Mouse (Mus musculus): ENCODE data around the gene Rpl19.

DNA sequence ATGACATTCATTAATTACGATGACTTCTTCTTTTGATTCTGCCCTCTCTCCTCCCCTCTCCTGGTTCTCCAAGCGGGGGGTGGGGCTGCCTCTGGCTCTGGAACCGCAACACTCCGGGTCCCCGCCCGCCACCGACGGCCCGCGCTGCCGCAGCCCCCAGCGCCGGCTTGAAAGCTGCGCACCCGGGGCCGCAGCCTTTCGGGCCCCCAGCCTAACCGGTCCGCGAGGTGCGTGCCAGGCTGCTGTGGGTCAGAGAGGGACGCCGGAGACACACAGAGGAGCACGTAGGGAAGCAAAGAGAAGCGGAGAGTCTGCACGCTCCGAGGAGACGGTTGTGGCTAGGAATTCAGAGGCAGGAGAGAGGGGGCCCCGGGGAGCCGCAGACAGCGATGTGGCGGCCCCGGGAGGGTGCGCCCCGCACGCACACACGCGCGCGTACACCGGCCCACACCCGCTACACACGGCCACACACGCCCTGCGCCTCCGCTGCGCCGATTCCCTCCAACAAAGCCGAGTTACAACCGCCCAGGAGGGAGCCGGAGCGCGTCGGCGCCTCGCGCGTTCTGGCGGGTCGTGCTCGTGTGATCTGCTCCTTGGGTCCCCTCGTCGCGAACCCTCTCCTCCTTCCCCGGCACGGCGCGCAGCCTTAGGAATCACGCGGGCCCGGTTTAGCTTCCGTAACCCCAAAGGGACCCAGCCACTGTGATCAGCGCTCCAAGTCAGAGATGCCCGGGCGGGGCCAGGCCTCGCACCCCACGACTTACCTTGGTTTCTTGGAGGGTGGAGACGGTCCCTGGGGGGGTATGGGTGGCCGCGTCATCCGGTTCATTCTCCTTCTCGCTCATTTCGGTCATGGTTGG, 25.8 kb downstream of the Rpl19 start:
- TF ChIP-seq POLR2A (IDR thresholded peaks at IDR 0.05; ENCODE audit: insufficient read length, low read depth) (peak; percentile 44), USF1 (IDR thresholded peaks at IDR 0.05; ENCODE audit: low read depth) (no peak), MAX (IDR thresholded peaks at IDR 0.05; ENCODE audit: low read depth) (no peak)
